Mouse (Mus musculus) left cerebral cortex, adult 18-20 months (tissue): ENCODE measurements around the gene Med12l. TPM values are rescaled to one million over a fixed set of nuclear protein-coding genes. Genes with fewer than 3 reads are reported as not detected.
A peak's percentile ranks its signal among the peaks of the same experiment; 100 is the strongest.

Source experiments
- DNase-seq, 2 experiments: peaks; one replicate each; pipeline ENCODE4 v3.0.0; 2021 to 2022; ENCODE audit warnings: low spot score in 2 of 2, mixed read lengths in 1 of 2
- total RNA-seq, 2 experiments: library from RNA; stranded (reverse); gene quantifications; 2 replicates each; pipeline ENCODE4 v1.2.3; 2021

The Med12l gene
- total RNA-seq, 2 experiments from 2014 or later = 49.0 to 51.5 TPM

DNA sequence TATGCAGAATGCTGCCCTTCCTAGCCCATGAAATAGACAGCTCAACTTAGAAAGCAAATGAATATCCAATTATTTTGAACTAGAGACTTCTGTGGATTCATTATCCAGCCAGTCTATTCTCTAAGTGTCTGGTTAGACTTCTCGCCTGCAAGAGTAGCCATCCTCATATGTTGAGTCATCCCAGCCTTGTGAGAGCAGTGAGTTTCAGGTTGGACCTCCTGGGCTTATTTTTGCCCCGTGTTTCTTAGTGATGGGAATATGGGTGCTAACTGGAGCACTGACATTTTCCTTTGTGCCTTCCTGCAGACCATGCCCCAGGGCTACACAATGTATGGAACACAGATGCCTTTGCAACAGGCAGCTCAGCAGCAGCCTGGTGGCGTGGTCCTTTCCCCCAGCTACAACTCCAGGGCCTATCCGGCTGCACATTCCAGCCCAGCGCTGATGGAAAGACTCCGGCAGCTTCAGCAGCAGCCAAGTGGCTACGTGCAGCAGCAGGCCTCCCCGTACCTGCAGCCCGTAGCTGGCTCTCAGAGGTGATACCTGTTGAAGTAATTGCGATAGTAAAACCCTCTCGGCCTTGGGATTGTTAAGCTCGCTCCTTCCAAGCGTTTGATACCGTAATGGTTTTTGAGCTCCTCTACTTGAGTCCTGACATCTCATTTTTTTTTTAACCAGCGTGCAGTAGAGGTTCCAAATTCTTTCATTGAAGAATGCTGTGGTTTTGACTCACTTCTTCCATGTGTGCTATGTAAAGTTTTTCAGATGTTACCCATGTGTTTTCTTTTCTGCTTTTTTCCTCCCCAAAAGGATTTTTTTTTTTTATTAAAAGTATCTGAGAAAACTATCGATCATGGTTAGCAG is 290.3 kb downstream of the Med12l start:
- DNase-seq = no peak

DNA sequence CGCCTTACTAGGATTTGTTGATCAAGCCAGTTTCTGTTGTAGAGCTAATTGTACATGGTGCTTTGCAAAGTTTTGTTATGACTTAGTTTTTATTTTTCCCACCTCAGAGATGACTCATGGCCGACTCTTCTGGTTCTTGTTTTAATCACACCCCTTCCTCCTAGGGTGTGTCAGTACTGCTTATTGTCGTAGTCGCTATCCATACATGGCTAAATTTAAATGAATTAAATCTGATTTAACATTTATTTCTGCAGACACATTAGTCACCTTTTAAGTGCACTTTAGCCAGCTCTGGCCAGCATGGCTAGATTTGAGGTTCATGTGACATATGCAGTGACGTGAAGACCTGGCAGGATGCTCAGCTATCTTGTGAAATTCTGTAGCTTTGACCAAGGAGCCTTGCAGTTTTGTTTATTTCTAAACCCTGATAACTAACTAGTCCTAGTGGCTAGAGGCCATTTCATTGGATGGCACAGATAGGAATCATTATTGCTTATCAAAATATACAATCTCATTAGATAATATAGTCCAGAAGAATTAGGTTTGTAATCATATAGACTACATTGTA is 291.0 kb downstream of the Med12l start:
- no peak for DNase-seq

DNA sequence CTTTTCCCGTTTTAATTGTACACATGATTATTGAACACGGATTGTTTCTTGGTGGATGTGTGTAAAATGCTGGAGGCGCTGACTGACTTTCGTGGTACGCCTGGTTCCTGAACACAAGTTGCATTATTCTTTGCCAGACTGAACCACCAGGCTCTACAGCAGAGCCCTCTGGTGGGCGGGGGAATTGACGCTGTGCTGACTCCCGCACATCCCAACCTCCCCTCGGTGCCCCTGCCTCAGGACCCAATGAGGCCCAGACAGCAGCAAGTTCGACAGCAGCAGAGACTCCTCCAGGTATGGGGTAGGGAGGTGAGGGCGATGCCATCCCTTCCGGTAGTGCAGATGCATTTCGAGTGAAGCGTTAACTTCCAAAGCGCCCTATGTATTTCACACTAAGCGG is 292.0 kb downstream of the Med12l start:
- DNase-seq = no peak

DNA sequence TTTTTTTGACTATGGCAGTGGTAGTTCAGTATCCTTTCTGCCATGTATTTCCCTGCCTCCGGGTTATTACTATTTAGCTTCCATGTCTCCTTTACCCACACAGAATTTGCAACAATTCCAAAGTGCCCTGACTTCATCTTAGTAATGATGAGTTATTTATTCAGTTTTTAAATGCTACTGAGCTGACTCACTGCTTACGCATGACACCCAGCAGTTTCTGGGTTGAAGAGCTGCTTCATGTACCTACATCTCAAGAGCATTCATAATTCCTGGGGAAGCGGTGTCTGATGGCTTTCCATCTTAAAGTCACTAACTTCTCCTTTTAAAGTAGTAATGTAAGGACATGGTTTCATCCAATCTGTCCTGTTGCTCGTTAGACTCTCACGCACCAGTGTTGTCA is 299.3 kb downstream of the Med12l start:
- no peak for DNase-seq

DNA sequence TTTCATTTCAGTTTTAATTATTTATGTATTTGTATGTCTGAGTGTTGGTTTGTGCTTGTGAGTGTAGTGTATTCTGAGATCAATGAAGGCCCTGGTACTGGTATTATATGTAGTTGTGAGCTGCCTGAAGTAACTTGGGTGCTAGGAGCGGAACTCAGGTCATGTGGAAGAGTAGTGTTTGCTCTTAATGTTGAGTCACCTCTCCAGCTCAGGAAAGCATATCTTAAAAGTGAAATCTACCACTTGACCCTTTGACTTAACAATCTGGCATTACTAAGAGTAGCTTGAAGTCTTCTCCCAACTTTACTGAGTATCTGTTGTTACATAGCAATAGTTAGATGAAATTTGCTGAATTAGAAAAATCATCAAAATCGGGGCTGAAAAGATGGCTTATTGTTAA is 299.9 kb downstream of the Med12l start:
- DNase-seq = no peak

DNA sequence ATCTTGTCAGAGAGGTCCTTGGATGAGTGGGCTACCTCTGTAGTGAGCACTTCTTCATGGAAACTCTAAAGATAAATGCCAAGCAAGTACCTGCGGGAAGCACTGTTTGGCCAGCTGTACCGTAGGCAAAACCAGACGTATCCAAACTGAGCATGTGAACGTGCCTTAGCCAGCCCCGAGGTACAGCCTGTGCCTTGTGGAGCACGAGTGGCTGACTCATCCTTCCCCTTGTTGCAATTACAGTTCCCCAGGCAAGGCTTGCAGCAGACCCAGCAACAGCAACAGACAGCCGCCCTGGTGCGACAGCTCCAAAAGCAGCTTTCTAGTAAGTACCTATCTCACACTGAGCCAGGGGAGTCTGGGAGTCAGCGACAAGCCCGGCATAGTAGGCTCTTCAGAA is 307.0 kb downstream of the Med12l start:
- peak; percentile 65 for DNase-seq

DNA sequence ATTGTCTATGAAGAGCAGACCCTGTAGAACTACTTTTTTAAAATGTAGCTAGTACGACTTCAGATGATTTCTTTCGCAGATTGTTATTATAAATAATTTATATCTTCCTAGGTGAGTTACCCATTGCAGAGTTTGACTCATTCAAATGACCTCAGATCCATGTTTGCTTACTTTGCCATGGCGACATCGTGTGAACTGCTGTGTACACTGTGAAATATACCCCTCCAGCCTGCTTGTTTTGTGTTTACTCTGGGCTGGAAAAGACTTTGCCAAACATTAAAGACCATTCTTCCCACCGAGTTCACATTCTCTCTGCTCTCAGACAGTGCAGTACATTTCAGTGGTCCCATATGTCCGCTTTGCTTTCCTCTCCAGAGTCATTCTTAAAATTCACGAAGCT is 310.5 kb downstream of the Med12l start:
- no peak for DNase-seq

DNA sequence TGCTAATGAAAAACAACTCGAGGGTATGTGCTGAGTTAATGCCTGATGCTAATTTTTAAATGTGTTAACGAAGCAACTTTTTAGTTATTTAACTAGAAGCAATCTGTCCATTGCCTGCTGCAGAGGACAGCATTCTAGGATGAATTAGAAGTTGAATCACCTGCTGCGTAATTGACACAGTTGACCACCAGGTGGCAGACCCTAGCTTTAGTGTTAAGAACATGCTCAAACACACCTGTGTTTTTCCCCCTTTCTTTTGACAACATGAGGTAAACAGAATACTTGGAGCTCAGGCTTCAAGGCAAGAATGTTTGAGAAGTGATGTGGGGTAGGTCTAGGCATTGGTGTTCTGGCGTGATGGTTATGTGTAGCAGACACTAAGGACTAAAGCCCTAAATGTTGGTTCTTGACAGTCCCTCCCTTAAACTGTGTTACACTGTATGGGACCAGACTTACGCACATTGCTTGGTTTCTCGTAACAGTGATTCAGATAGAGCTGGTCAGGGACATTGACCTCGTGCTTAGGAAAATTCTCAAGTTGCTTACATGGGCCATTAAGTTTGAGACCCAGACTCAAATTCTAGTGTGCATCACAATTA is 315.8 kb downstream of the Med12l start:
- DNase-seq = peak; percentile 43 to 67

DNA sequence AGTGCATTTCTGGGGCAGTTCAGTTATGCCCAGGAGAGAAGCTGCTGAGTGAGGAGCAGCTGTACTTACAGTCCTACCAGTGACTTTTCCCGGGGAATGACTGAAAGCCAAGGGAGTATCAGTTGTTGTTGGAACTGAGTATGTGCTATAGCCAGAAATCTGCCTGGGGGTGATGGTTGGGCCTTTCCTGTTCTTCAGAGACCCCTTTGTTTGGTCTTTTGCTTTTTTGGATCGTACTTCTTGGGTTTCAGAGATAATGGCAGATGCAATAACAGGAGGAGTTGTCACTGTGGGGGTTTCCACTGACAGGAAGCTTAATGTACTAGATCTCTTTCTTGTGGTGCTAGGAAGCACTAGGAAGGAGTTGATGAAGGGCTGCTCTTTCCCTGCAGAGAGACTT is 322.9 kb downstream of the Med12l start:
- DNase-seq = no peak

DNA sequence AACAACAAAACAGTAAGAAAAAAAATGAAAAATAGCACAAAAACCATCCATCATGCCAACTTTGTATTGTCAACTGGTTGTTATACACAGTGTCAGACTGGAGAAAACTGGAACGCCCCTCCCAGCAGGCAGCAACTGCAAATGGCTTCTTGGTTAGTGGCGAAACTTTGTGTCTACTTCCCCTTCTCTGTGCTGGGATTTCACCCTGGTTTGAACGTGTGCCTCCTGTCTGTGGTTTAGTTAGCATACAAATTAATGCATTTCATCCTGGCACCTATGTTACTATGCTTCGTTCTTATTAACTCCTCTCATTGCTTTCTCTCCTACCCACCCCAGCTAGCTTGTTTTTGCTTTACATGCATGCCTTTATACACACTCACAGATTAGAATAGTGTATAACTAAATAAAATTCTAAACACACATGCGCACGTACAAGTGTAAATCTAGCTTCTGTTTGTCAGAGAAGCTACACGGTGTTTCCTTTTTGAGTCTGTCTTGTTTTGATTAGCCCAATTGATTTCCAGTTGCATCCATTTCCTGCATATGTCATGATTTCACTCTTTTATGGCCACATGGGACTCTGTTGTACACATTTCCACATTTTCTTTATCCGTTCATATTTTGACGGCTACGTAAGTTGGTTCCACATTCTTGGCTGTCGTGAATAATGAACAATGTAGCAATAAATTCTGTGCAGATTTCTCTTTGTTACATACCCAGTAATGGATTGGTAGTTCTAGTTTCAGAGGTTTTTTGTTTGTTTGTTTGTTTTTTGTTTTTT is 336.2 kb downstream of the Med12l start:
- no peak for DNase-seq

DNA sequence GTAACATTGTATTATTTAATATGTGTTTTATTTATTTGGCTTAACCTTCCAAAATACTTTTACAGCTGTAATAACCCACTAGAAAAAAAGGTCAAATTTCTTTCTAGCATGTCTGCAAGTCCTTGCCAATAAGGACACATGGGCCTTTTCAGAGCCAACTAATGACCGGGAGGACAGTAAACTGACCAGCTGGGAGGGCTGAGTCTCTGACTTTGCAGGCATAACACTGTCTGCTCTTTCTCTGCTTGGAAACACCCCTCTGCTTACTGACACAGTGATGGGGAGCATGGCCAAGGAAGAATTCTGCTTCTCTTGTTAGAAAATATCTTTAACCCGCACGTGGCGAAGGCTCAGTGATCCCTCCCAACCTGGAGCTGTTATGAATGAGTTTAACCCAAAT is 337.4 kb downstream of the Med12l start:
- DNase-seq = no peak

DNA sequence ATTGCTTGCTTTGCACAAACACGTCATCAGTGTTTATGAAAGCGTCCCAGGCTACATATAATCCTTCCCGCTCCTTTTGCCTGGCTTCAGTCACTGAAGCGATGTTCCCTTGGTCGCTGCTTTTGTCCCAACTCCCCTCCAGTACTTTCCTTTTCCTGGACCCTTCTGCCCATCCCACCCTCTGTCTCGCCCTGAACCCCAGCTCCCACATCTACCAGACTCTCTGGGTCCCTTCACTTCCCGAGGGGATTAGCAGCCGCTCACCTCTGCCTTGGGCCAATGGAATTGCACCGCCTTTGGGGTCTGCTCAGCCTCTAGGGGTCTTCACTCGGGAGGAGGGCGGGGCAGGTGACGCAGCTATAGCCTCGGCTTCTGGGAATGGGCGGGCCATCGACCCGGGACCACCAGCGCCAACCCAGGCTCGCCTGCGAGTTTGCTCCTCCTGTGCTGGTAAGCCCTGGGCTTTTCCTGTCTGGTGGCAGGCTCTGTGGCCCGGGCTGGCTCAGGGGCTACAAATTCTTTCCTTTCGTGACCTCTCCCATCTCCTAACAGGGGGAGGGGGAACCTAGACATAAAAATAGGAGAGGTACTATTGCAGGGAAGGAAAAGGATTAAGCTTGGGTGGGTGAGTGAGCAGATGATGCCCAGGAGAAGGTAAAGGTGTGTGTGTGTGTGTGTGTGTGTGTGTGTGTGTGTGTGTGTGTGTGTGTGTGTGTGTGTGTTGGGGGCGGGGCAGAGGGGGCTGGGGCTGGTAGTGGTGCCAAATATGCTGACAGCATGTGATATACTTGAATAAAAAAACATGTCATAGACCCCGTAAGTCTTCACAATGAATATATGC is 338.7 kb downstream of the Med12l start, which contains the start of gene Igsf10:
Gene Igsf10 (minus strand): TSS at position 330 of the 841 bp plus-strand sequence.
- peak; percentile 6 to 9 for DNase-seq

DNA sequence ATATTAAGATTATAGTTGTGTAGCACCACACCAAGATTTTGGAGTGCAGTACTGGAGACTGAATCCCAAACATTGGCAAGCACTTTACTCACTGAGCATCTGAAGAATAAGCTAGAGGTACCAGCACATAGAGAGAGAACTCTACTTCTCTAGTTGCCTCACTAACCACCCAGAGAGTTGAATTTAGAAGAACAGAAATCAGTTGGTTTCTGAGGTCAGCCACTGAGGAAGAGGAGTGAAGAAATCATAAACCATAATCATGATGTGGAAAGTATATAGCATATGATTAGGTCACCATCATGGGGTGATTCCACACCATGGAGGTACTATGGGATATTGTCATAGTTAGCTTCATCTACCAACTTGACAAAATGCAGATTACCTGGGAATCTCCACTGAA is 346.1 kb downstream of the Med12l start:
- DNase-seq = no peak

DNA sequence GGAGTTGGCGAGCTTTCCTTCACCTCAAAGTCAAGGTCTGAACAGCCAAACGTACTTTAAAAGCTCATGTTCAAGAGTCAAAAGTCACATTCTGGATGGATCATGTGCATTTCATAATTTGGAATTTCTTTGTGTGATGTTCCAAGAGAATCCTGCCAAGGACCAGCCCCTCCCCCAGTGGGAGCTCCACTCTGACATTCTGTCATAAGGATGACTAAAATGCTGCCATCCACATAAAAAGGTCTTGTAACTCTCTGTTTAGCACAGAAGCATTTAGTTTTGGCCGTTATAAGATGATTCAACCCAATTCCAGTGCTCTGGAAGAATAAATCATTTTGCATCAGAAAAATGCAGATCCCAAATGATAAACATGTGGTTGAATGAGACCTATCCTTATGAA is 348.5 kb downstream of the Med12l start:
- no peak for DNase-seq

DNA sequence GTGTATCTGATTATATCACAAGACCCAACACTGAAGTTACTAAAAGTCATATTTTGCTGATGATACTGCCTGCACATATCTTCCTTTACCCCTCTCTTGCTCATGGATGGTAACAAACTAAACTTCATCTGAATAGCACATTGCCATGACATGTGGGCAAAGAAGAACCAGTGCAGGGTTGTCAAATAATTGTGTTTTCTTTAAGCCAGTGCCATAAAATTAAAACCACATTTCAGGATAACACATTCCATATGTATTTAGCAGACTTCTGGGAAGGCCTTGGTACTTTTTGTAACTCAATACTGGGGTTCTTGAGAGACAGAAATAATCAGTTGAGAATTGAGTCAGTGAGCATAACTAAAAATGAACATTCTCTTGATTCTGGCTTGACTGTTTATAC is 354.5 kb downstream of the Med12l start:
- no peak for DNase-seq

DNA sequence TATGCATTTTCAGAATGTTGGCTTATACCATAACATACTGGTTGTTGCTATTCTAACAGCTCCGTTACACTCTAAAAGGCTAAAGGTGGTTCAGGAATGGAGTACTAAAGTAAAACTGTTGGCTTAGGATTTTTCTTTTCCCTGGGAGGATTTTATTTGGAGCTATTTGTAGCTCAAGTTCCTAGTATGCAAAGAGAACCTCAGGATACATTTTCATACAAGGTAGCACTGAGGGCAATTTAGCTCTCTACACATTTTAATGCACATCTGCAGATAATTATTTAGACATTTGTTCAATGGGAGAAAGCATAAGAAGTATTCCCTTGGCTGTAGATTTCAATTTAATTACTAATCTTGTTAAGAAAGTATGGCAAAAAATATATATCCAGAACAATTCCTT is 356.3 kb downstream of the Med12l start:
- no peak for DNase-seq

Other genes with a start within 250 kb of the Med12l start
- 1 to 10 TPM; 2.2 to 4.9 TPM for gene Mindy4b-ps, start 183.5 kb upstream of the Med12l start, total RNA-seq
- gene Clrn1, start 120.5 kb upstream of the Med12l start, total RNA-seq = 1 to 10 TPM; 1.1 to 1.3 TPM
- not detected for gene Gpr171, start 96.0 kb downstream of the Med12l start, total RNA-seq
- 1 to 10 TPM; 2.4 to 2.9 TPM for gene P2ry14, start 147.8 kb downstream of the Med12l start, total RNA-seq
- gene Gpr87, start 189.3 kb downstream of the Med12l start, total RNA-seq = not detected
- 1 to 10 TPM; 7.6 to 8.2 TPM for gene P2ry13, start 205.1 kb downstream of the Med12l start, total RNA-seq